Mouse (Mus musculus) sigmoid colon, adult 10 weeks (tissue): ENCODE results near the gene Nf2. TPM values are rescaled to one million over a fixed set of nuclear protein-coding genes. Genes with fewer than 3 reads are reported as not detected.

Experiments
- polyA plus RNA-seq: library from polyadenylated mRNA; stranded (reverse); fragments of 350-450 nt; fragmentation: Illumina TruSeq; extraction: RNeasy Lipid Tissue Mini Kit (QIAGEN cat#74804); gene quantifications from one replicate; pipeline ENCODE4 v1.2.3, GENCODE M21; 2014; ENCODE audit warnings: low read depth, low replicate concordance

Gene Nf2
- polyA plus RNA-seq: 118 TPM

DNA sequence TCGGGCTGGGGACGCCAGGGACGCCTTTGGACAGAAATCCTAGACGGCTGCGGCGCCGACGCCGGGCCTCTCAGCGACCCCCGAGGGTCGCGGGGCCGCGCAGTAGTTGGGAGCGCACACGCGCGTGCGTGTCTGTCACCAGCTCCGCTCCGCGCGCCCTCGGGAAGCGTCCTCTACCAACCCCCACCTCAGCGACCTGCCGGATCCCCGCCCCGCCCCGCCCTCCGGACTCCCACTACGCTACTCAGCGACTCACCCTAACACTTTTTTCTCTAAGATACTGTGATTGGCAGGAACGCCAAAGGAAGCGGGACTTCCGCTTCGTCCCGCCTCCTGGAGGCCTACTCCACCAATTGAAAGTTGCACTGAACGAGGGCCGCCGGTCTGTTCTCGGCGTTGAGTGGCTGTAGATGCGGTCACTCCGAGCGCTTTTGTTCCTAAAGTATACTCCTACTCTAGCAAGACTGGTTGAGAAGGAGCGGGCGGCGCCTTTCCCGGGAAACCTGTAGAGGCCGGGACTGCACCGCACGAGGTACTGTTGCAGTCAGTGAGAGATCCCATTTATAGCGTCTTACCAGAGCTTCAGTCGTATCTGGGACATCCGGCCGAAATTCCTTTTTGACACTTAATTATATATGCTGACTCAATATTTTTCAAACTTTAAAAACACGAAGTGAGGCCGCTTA, at the start of gene Nf2:
Nf2 (minus strand) TSS at position 279 of the 686 bp plus-strand sequence.

DNA sequence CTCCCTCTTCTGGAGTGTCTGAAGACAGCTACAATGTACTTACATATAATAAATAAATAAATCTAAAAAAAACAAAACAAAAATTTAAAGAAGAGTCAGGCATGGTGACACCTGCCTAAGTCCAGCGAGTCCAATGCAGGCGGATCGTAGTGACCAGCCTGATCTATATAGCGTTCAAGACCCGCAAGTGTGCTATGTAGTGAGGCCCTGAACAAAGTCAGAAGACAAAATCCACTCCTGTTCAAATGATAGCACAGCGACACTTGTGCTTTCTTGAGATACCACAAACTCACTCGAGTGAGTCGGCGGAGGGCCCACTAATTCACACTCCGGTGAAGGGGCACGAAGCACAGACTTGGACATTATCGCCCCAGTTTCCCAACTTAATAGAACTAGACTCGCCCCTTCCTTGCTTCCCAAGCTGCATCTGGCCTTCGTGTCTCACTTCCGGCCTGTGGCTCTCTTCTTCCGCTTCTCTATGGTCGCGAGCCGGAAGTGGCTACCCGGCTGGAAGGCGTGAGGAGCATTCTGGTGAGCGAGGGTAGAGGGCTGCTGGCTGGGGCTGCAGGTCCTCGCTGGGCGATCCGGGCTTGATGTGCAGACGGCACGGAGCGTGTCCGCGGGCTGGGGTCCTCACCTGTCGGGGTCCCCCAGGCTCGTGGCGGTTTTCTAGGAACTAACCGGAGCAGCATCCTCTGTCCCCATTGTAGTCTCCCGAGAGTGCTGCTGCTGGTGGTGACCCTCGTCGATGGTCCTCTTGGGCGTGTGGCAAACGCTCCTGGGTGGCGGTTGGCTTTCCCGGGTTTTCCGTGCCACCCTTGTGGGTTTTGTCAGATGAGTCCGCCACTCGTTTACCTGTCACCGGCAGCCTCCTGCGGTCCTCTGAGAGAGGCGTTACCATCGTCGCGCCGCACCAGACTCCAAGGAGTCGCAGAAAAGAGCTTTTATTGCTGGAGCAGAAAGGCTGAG, 45.8 kb upstream of the Nf2 start, which contains the start of gene Thoc5:
Thoc5 (plus strand) TSS at position 473 of the 969 bp plus-strand sequence.

GRCm38 (mm10) chr11:4873755-4874475, 24.6 kb upstream of the Nf2 start, which contains the start of gene Nipsnap1:
TSS of gene Nipsnap1 (plus strand) at chr11:4873951.

DNA sequence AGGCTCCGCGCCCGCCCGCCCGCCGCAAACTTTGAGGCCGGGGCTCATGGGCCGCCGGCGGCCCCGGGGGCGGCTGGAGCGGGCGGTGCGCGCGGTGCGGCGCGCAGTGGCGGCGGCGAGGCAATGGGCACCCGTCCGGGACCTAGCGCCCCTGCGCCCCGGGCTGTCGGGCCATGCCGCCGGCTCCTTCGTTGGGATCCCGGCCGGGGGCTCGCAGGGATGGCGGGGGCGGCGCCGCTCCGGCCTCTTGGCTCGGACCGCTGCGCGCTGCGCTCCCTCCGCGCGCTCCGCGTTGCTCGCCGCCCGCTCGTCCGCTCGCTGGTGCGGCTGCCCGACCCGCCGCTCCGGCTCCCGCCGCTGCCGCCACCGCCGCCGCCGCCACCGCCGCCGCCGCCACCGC, 102.6 kb downstream of the Nf2 start, which contains the start of gene Cabp7:
Cabp7 (minus strand) TSS at position 46 of the 400 bp plus-strand sequence.

Other genes with a start within 250 kb of the Nf2 start
- not detected for gene Gm11032, start 229.5 kb downstream of the Nf2 start, polyA plus RNA-seq
- 25.3 TPM for gene Ascc2, start 211.8 kb downstream of the Nf2 start, polyA plus RNA-seq
- 49.9 TPM for gene Uqcr10, start 145.2 kb downstream of the Nf2 start, polyA plus RNA-seq
- not detected for gene Zmat5, start 144.9 kb downstream of the Nf2 start, polyA plus RNA-seq
- not detected for gene Cabp7, start 102.8 kb downstream of the Nf2 start, polyA plus RNA-seq
- 40.5 TPM for gene Nipsnap1, start 24.4 kb upstream of the Nf2 start, polyA plus RNA-seq
- gene Thoc5, start 45.8 kb upstream of the Nf2 start, polyA plus RNA-seq: 8.1 TPM
- gene Nefh, start 98.5 kb upstream of the Nf2 start, polyA plus RNA-seq: 0.32 TPM
- gene Ap1b1, start 137.3 kb upstream of the Nf2 start, polyA plus RNA-seq: 75.1 TPM
- gene Rasl10a, start 208.6 kb upstream of the Nf2 start, polyA plus RNA-seq: not detected
- 3.5 TPM for gene Gas2l1, start 215.8 kb upstream of the Nf2 start, polyA plus RNA-seq
- 0.44 TPM for gene Rhbdd3, start 249.4 kb upstream of the Nf2 start, polyA plus RNA-seq
- 377 TPM for gene Ewsr1, start 249.7 kb upstream of the Nf2 start, polyA plus RNA-seq